Mouse (Mus musculus) ovary, postnatal 10 days (tissue): ENCODE results near the gene B3galt4.
"Not testable (repeated sequence)": the region's sequence is repeated elsewhere in the genome, so short reads cannot be mapped to it uniquely, and the experiment has no call there.

Source experiments
- DNase-seq: peaks from one replicate; pipeline ENCODE4 v3.0.0; 2022; ENCODE audit warnings: low spot score

The B3galt4 gene

DNA sequence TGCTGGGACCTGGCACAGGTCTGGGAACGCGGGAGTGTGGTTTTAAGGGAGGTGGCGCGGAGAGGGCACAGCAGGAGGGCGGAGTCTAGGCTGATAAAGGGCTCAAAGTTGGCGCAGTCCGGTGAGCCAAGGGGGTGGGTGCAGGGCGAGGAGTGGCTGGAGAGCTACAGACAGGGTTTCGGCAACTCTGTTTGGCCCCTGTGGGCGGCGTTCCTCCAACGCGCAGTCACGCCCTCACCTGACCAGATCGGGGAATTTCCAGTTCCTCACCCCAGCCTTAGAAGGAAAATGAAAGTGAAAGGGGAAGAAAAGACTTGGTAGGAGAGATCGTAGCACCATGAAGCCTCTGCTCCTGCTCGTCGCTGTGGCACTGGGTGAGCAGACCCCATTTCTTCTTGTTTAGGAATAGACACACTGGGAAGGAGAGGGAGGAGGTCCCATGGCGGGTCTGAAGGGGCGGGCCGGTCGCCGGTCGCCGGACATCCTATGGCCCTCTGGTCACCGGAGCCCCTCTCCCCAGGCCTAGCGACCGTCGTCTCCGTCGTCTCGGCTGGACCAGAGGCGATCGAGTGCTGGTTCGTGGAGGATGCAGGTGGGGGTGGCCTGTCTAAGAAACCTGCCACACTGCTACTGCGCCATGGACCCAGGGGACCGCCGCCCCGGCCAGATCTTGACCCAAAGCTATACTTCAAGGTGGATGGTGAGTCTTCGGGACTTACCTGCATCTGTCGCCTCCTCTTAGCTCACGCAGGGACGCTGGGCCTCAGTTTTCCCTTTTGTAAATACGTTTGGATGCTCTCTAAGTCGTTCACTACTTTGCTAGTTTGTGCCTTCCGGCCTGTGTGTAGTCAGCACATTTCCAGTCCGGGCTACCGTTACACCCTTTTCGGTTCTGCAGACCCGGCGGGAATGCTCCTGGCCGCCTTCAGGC lies 31.7 kb downstream of the B3galt4 start:
- peak; percentile 63 for DNase-seq

DNA sequence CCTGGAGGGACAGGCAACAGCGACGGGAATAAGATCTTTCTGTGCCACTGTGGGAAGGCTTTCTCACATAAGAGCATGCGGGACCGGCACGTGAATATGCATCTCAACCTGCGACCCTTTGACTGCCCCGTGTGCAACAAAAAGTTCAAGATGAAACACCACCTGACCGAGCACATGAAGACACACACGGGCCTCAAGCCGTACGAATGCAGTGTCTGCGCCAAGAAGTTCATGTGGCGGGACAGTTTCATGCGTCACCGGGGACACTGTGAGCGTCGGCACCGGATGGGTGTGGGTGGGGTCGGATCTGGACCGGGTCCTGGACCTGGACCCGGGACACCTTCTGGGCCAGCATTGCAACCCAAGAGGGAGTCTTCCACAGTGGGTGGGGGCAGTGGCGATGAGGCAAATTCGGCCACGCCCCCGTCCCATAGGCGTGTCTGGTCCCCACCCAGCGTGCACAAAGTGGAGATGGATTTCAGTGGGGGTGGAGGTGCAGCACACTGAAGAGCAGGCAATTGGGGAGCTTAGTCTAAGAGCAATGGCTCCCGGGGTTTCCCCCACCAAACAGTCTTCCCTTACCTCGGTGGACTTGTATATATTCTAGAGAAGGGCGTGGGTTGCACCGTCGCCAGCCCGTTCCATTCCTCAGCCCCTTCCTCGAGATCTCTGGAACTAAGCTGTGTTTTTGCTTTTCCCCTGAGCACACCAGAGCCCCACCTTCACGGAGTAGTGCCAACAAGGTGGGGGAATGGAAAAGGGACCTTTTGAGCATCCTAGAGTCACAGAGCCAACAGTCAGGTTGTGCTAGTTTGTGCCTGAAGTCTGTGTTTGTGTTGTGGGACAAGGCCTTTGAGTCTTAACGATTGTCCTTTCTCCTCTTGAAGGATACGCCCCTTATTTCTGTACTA lies 32.7 kb downstream of the B3galt4 start:
- no peak for DNase-seq

- DNase-seq, result no peak
Observed at GRCm38 (mm10) chr17:33917656-33918292, 33.5 kb downstream of the B3galt4 start.

DNA sequence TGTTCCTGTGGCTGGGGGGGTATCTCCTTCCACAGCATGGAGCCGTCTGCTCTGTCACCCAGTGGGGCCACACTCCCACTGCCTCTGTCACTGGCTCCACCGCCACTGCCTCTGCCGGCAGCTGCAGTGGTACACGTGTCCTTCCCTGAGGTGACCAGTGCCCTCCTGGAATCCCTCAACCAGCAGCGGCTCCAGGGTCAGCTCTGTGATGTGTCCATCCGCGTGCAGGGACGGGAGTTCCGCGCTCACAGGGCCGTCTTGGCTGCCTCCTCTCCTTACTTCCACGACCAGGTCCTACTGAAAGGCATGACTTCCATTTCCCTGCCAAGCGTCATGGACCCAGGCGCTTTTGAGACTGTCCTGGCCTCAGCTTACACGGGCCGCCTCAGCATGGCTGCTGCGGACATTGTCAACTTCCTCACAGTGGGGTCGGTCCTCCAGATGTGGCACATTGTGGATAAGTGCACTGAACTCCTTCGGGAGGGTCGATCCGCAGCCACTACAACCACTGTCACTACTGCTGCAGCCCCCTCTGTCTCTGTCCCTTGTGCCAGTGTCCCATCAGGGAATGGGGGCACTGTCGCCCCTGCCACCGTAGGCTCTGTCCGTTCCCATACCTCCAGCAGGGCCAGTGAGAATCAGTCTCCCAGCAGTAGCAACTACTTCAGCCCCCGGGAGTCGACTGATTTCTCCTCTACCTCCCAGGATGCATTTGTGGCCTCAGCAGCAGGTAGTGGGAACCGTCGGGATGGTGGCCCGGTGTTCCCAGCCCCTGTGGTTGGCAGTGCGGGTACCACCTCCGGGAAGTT lies 34.2 kb downstream of the B3galt4 start:
- DNase-seq, result no peak

GRCm38 (mm10) chr17:33916294-33916693 lies 35.0 kb downstream of the B3galt4 start:
- no peak for DNase-seq

DNA sequence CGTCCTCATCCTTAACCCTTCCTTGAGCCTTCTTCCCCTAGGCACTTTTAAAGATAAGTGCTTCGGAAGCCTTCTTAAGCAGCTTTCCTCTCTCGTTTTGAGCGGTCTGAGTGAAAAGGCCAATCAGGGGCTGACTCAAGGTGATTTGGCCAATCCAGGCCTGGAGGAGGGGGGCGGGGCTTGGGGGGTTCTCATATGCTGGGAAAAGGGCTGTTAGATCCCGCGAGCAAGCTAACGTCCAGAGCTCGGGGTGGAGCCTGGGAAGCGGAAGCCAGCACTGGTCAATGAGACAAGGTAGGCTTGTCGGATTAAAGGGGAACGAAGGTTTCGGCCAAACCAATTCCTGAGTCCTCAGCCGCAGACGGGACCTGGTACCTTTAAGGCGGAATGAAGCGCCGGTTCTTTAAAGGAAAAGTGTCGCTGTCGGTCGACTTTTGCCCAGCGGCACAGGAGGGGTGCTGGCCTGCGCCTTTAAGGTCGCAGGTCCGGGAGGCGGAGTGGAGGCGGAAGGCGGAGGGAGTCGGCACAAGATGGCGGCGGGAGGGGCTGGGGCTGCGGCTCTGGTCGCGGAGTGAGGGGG lies 35.5 kb downstream of the B3galt4 start, which contains the start of the genes Tapbp and Zbtb22:
TSS of gene Tapbp (plus strand) at position 229 of the 580 bp plus-strand sequence.
TSS of gene Zbtb22 (plus strand) at position 234 of the 580 bp plus-strand sequence.
- peak; percentile 86 for DNase-seq

GRCm38 (mm10) chr17:33914969-33915391 lies 36.3 kb downstream of the B3galt4 start:
- DNase-seq, result no peak

GRCm38 (mm10) chr17:33913905-33914304 lies 37.4 kb downstream of the B3galt4 start:
- DNase-seq, result no peak

DNA sequence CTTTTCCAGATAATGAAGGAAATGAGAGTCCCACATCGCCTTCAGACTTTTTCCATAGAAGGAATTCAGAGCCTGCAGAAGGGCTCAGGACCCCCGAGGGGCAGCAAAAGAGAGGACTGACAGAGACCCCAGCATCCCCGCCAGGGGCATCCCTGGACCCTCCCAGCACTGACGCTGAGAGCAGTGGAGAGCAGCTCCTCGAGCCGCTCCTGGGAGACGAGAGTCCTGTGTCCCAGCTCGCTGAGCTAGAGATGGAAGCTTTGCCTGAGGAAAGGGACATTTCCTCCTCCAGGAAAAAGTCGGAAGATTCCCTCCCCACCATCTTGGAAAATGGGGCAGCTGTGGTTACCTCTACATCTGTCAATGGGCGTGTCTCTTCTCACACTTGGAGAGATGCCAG lies 38.0 kb downstream of the B3galt4 start:
- DNase-seq, result no peak

- DNase-seq, result no peak
Observed at GRCm38 (mm10) chr17:33911813-33912414, 39.4 kb downstream of the B3galt4 start.

- DNase-seq, result no peak
Observed at GRCm38 (mm10) chr17:33911052-33911812, 40.1 kb downstream of the B3galt4 start.

- no peak for DNase-seq
Observed at GRCm38 (mm10) chr17:33910346-33911051, 40.8 kb downstream of the B3galt4 start.

DNA sequence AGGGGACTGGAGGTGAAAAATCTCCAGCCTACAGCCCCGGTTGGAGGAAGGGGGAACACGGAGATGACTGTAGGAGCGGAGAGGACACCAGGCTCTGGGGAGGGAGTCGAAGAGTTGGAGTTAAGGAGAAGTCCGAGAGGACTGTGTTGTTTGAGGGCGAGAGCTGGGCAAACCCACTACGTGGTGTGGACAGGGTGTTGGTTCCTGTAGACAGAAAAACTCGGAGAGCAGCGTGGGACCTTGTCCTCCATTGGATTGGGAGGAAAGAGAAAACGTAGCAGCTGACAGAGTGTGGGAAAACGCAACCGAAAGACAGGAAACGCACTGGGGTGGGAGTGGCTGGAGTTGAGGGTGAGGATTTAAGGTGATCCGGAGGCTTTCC lies 41.4 kb downstream of the B3galt4 start:
- no peak for DNase-seq

- DNase-seq, result peak; percentile 98
Observed at GRCm38 (mm10) chr17:33909077-33909868, 42.0 kb downstream of the B3galt4 start, which contains the start of gene Daxx. Gene Daxx (plus strand): TSS chr17:33909414.

DNA sequence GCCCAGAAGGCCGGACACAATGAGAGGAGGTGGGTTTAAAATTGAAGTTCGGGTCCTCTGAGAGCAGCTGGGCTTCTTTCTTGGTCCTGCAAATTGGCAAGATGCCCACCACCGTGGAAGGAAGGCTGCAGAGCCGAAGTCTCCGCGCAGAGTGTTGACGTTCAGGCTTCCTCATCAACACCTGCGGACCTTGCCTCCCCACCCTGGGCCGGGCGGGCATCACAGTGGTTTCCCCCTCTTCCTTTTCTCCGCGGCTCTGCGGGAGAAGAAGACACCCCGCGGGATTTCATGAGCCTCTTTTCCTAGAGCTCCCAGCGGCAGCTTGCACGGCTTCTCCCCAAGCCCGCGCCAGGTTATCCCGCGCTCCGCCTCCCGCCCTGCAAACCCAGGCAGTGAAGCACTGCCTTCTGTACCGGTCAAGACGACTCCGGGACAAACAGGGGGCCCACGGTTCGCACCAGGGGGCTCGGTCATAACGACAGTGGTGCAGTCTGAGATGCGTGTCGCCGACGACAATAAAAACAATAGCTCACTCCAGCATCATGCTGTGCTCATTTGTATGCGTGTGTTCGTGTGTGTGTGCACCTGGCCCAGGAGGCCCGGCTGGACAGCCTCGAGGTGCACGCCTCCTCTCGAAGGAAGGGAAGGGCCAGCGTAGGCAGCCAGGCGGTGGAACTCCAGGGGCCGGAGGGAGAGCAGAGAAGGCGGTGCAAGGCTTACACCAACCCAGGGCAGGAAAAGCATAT lies 42.8 kb downstream of the B3galt4 start:
- DNase-seq, result no peak

DNA sequence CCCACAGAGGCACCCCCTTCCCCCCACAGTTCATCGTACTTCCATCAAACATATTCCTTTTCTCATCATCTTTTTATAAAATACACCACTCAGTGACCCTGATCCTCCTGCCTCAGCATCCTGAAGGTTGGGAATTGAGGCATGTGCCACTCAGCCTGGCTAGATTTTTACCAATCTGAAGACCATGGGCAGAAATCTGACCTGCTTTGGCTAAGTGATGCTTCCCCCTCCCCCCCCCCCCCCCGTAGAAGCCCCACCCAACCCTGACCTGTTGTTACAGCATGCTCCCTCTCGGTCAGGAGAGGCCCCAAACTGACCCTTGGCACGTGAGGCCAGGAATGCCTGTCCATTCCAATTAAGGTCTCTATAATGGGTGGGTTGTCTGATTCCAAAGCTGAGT lies 46.5 kb downstream of the B3galt4 start, which contains the start of gene Platr17:
TSS of gene Platr17 (plus strand) at position 301 of the 400 bp plus-strand sequence.
- not testable (repeated sequence) for DNase-seq
